8 mouse cellular contexts compared by ENCODE assay signal in genomic region chr9:6668001-6668969, GRCm38 (mm10).
DNase-seq lines count a peak whose midpoint lies in the region; ATAC-seq and TF ChIP-seq lines count a peak whose summit lies in the region.

No protein-coding gene starts in this region.

- no peaks in the 10 kb centered on the region for H3K9me3 ChIP-seq in CH12.LX (replicated peaks; ENCODE audit: low read length)
- H3K9me3 ChIP-seq in forebrain, embryonic 11.5 days (ENCODE audit: control insufficient read depth, low read length), result no peaks in the 10 kb centered on the region
- no peaks in the 10 kb centered on the region for H3K9me3 ChIP-seq in heart, embryonic 15.5 days (replicated peaks)
- no peaks in the 10 kb centered on the region for H3K9me3 ChIP-seq in kidney, postnatal 0 days (replicated peaks; ENCODE audit: low read length)
- no peaks in the 10 kb centered on the region for H3K9me3 ChIP-seq in limb, embryonic 15.5 days
- H3K9me3 ChIP-seq in neural tube, embryonic 14.5 days (ENCODE audit: control insufficient read depth, low read length), result no peaks in the 10 kb centered on the region

- H3K4me3 ChIP-seq in CH12.LX (replicated peaks in 1 of 3; ENCODE audit: low read depth in 2 of 3, low read length in 2 of 3, poor library complexity in 1 of 3), result no peak overlapping the region
- H3K4me3 ChIP-seq in forebrain, embryonic 11.5 days (ENCODE audit: low read depth, low read length), result no peak overlapping the region
- peak overlapping the region; percentile 19 for H3K4me3 ChIP-seq in heart, embryonic 15.5 days
- H3K4me3 ChIP-seq in kidney, postnatal 0 days (replicated peaks; ENCODE audit: low read depth, low read length), result no peak overlapping the region
- peak overlapping the region; percentile 24 for H3K4me3 ChIP-seq in limb, embryonic 15.5 days
- no peak overlapping the region; the same call in 1 of the 2 replicates for H3K4me3 ChIP-seq in neural tube, embryonic 14.5 days (ENCODE audit: low read depth, low read length)

- TF ChIP-seq CTCF in CH12.LX (conservative IDR thresholded peaks at IDR 0.05 in 1 of 2, IDR thresholded peaks at IDR 0.05 in 1 of 2; ENCODE audit: low read depth in 2 of 2, low read length in 2 of 2), result peak; percentile 77 to 84
- peak; percentile 94 for TF ChIP-seq CTCF in kidney, postnatal 0 days (IDR thresholded peaks at IDR 0.05; ENCODE audit: low read depth)

- no peak overlapping the region for H3K27ac ChIP-seq in CH12.LX (ENCODE audit: insufficient read depth, low read depth)
- no peak overlapping the region for H3K27ac ChIP-seq in forebrain, embryonic 11.5 days (ENCODE audit: low read depth, low read length)
- no peak overlapping the region for H3K27ac ChIP-seq in heart, embryonic 15.5 days
- no peak overlapping the region for H3K27ac ChIP-seq in kidney, postnatal 0 days
- H3K27ac ChIP-seq in limb, embryonic 15.5 days, result 0 out of 2 replicates have a peak overlapping the region, but pooled peaks have one; percentile 47
- H3K27ac ChIP-seq in neural tube, embryonic 14.5 days (ENCODE audit: low read depth, low read length), result peak overlapping the region; percentile 25; the same call in 1 of the 2 replicates

- H3K79me2 ChIP-seq in CH12.LX (replicated peaks; ENCODE audit: control insufficient read depth, extremely low read depth, insufficient read depth, poor library complexity, severe bottlenecking), result no peaks in the 10 kb centered on the region

- TF ChIP-seq POLR2A in CH12.LX (IDR thresholded peaks at IDR 0.05; ENCODE audit: low read depth, low read length), result no peak

- no peaks in the 10 kb centered on the region for H3K27me3 ChIP-seq in CH12.LX (replicated peaks)
- H3K27me3 ChIP-seq in forebrain, embryonic 11.5 days (ENCODE audit: control insufficient read depth, insufficient read depth, low read length), result no peaks in the 10 kb centered on the region
- H3K27me3 ChIP-seq in heart, embryonic 15.5 days, result no peaks in the 10 kb centered on the region
- H3K27me3 ChIP-seq in kidney, postnatal 0 days (ENCODE audit: insufficient read depth, low read length), result no peaks in the 10 kb centered on the region
- no peaks in the 10 kb centered on the region for H3K27me3 ChIP-seq in limb, embryonic 15.5 days
- H3K27me3 ChIP-seq in neural tube, embryonic 14.5 days (ENCODE audit: control insufficient read depth, insufficient read depth, low read length), result no peaks in the 10 kb centered on the region

- H3K4me1 ChIP-seq in CH12.LX (ENCODE audit: control insufficient read depth in 1 of 2, insufficient read depth in 2 of 2), result no peaks in the 10 kb centered on the region
- H3K4me1 ChIP-seq in forebrain, embryonic 11.5 days (replicated peaks; ENCODE audit: control insufficient read depth, insufficient read depth, low read length), result no peaks in the 10 kb centered on the region
- H3K4me1 ChIP-seq in heart, embryonic 15.5 days (replicated peaks), result peaks cover 4% of the 10 kb centered on the region
- no peaks in the 10 kb centered on the region for H3K4me1 ChIP-seq in kidney, postnatal 0 days (replicated peaks; ENCODE audit: insufficient read depth, low read length)
- H3K4me1 ChIP-seq in limb, embryonic 15.5 days, result 0 out of 2 replicates have a peak, but pooled peaks cover 2% of the 10 kb centered on the region
- no peaks in the 10 kb centered on the region for H3K4me1 ChIP-seq in neural tube, embryonic 14.5 days (ENCODE audit: control insufficient read depth, insufficient read depth, low read length)

- no peaks in the 10 kb centered on the region for H3K36me3 ChIP-seq in CH12.LX (replicated peaks in 1 of 2; ENCODE audit: control insufficient read depth in 1 of 2, insufficient read depth in 1 of 2, low read length in 1 of 2)
- H3K36me3 ChIP-seq in forebrain, embryonic 11.5 days (ENCODE audit: control insufficient read depth, insufficient read depth, low read length), result no peaks in the 10 kb centered on the region
- no peaks in the 10 kb centered on the region for H3K36me3 ChIP-seq in heart, embryonic 15.5 days
- H3K36me3 ChIP-seq in kidney, postnatal 0 days (ENCODE audit: insufficient read depth, low read length), result no peaks in the 10 kb centered on the region
- no peaks in the 10 kb centered on the region for H3K36me3 ChIP-seq in limb, embryonic 15.5 days
- H3K36me3 ChIP-seq in neural tube, embryonic 14.5 days (ENCODE audit: control insufficient read depth, insufficient read depth, low read length), result no peaks in the 10 kb centered on the region

- ATAC-seq in forebrain, embryonic 11.5 days (replicated peaks; ENCODE audit: low FRiP score), result peak; percentile 95
- peak; percentile 60; the same call in 1 of the 2 replicates for ATAC-seq in heart, embryonic 15.5 days (replicated peaks; ENCODE audit: insufficient number of reproducible peaks, insufficient read depth, low FRiP score, low read depth)
- ATAC-seq in kidney, postnatal 0 days (replicated peaks; ENCODE audit: low FRiP score, low read depth), result peak; percentile 86
- peak; percentile 86 for ATAC-seq in limb, embryonic 15.5 days (ENCODE audit: insufficient number of reproducible peaks, low FRiP score, low TSS enrichment, low read depth)
- peak; percentile 97 for ATAC-seq in neural tube, embryonic 14.5 days (ENCODE audit: low read depth)

- peak; percentile 55 for DNase-seq in CH12.LX (ENCODE audit: extremely low read depth)
- peak; percentile 10 for DNase-seq in c-Kit-positive CD71-negative TER-119-negative erythroid progenitor cells, embryonic 14.5 days (ENCODE audit: low read depth)
- DNase-seq in forebrain, embryonic 11.5 days (ENCODE audit: low spot score), result peak; percentile 57
- peak; percentile 87 for DNase-seq in kidney, postnatal 0 days (ENCODE audit: low spot score)
- DNase-seq in urinary bladder, postnatal 25 days (ENCODE audit: low spot score), result peak; percentile 73

- dilution Hi-C loops in CH12.LX (cut with MboI; ENCODE audit: extremely low pct_ligation_motif_present, extremely low pct_unique_long_range_greater_than_20kb, low sequenced_read_pairs), result no loop called here

- 50% methylated on average over 14 of the region's 14 CpGs for WGBS in forebrain, embryonic 11.5 days
- WGBS in heart, embryonic 15.5 days, result 32% methylated on average over 14 of the region's 14 CpGs
- WGBS in kidney, postnatal 0 days, result 27% methylated on average over 14 of the region's 14 CpGs
- WGBS in limb, embryonic 15.5 days, result 18% methylated on average over 14 of the region's 14 CpGs
- WGBS in neural tube, embryonic 14.5 days, result 35% methylated on average over 14 of the region's 14 CpGs

- H3K9ac ChIP-seq in CH12.LX (ENCODE audit: insufficient read depth, low read depth), result no peak overlapping the region
- H3K9ac ChIP-seq in forebrain, embryonic 11.5 days (ENCODE audit: low read length), result no peak overlapping the region
- no peak overlapping the region for H3K9ac ChIP-seq in heart, embryonic 15.5 days
- no peak overlapping the region for H3K9ac ChIP-seq in kidney, postnatal 0 days (ENCODE audit: low read depth, low read length)
- H3K9ac ChIP-seq in limb, embryonic 15.5 days, result no peak overlapping the region
- no peak overlapping the region for H3K9ac ChIP-seq in neural tube, embryonic 14.5 days (replicated peaks; ENCODE audit: low read depth, low read length)

- TF ChIP-seq RAD21 in CH12.LX (IDR thresholded peaks at IDR 0.05; ENCODE audit: low read depth, low read length), result peak; percentile 90

- TF ChIP-seq EP300 in CH12.LX (IDR thresholded peaks at IDR 0.05; ENCODE audit: low read length), result no peak

- in situ Hi-C loops in CH12.LX (cut with MboI; ENCODE audit: low pct_ligation_motif_present, low pct_unique_long_range_greater_than_20kb, low sequenced_read_pairs), result no loop called here

- H3K4me2 ChIP-seq in CH12.LX (ENCODE audit: insufficient read depth, low read depth, poor library complexity, severe bottlenecking), result no peak overlapping the region
- H3K4me2 ChIP-seq in forebrain, embryonic 11.5 days (ENCODE audit: low read depth, low read length, severe bottlenecking), result no peak overlapping the region
- H3K4me2 ChIP-seq in heart, embryonic 15.5 days, result peak overlapping the region; percentile 44
- H3K4me2 ChIP-seq in kidney, postnatal 0 days (ENCODE audit: low read length), result peak overlapping the region; percentile 35
- H3K4me2 ChIP-seq in limb, embryonic 15.5 days, result peak overlapping the region; percentile 36
- H3K4me2 ChIP-seq in neural tube, embryonic 14.5 days (ENCODE audit: low read depth, low read length), result peak overlapping the region; percentile 32; the same call in 1 of the 2 replicates

TF ChIP-seq in CH12.LX, 34 proteins besides CTCF, POLR2A, EP300 and RAD21:
- TF ChIP-seq CHD1 (IDR thresholded peaks at IDR 0.05; ENCODE audit: low read depth, low read length), result no peak
- no peak for TF ChIP-seq RCOR1 (conservative IDR thresholded peaks at IDR 0.05; ENCODE audit: low read depth, low read length)
- TF ChIP-seq USF2 (conservative IDR thresholded peaks at IDR 0.05; ENCODE audit: low read depth, low read length), result no peak
- TF ChIP-seq SMC3 (IDR thresholded peaks at IDR 0.05; ENCODE audit: low read depth, low read length), result peak; percentile 84
- no peak for TF ChIP-seq SIN3A (IDR thresholded peaks at IDR 0.05; ENCODE audit: low read length)
- TF ChIP-seq PAX5 (IDR thresholded peaks at IDR 0.05; ENCODE audit: low read length), result no peak
- TF ChIP-seq MXI1 (IDR thresholded peaks at IDR 0.05; ENCODE audit: low read depth, low read length), result no peak
- TF ChIP-seq JUND (conservative IDR thresholded peaks at IDR 0.05; ENCODE audit: low read depth, low read length), result no peak
- TF ChIP-seq ZC3H11A (IDR thresholded peaks at IDR 0.05; ENCODE audit: low read depth, low read length), result peak; percentile 41; the same call in 1 of the 2 replicates
- TF ChIP-seq UBTF (IDR thresholded peaks at IDR 0.05; ENCODE audit: low read depth, low read length), result no peak
TF ChIP-seq in CH12.LX: peak in this region for 2.

Comparison
In these comparisons a context has a peak if more than half of its experiments do, and no peak if none do; other contexts are left out.
1. DNase-seq: peak in every context shown above with its lines; median percentile 87 in kidney, postnatal 0 days; 73 in urinary bladder, postnatal 25 days; 57 in forebrain, embryonic 11.5 days; 55 in CH12.LX; 10 in c-Kit-positive CD71-negative TER-119-negative erythroid progenitor cells, embryonic 14.5 days.
2. H3K27ac ChIP-seq: peak in limb, embryonic 15.5 days (single experiment) and neural tube, embryonic 14.5 days (single experiment); none in CH12.LX (single experiment), forebrain, embryonic 11.5 days (single experiment), heart, embryonic 15.5 days (single experiment) and kidney, postnatal 0 days (single experiment).
3. H3K4me2 ChIP-seq: peak in heart, embryonic 15.5 days (single experiment), kidney, postnatal 0 days (single experiment), limb, embryonic 15.5 days (single experiment) and neural tube, embryonic 14.5 days (single experiment); none in CH12.LX (single experiment) and forebrain, embryonic 11.5 days (single experiment).
4. H3K4me3 ChIP-seq: peak in heart, embryonic 15.5 days (single experiment) and limb, embryonic 15.5 days (single experiment); none in CH12.LX (0 of 3), forebrain, embryonic 11.5 days (single experiment), kidney, postnatal 0 days (single experiment) and neural tube, embryonic 14.5 days (single experiment).
5. Peak in every context shown above with its lines, with median percentiles within 50 percentile points of each other: ATAC-seq.